16 mouse cellular contexts compared by ENCODE assay signal in the genomic region with DNA sequence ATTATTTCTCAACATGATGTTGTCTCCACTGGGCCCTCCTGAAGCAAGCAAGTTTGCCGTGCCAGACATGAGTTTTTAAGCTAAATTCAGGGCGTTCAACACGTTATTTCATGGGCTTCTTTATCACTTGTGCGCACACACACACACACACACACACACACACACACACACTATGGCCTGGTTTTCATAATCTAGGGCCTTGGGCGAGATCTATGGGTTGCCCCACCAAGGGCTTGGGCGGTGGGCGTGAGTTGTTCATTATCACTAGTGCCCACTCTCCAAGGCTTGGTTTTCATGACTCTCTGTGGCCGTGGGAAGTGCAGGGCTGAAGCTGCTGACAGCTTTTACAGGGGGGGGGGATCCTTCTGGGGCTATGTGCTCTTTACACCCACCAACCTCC.
"Had no signal": no experiment of that assay in that cellular context is flagged by ENCODE, and none has a peak within 500 bp of the region (broad histone marks: within the 10 kb centered on the region; RNA-seq: fewer than 3 reads in every experiment).

No protein-coding gene starts in this region.

- H3K4me1 ChIP-seq: limb, embryonic 12.5 days; limb, embryonic 15.5 days had no signal

- DNase-seq: kidney, adult 18-20 months; kidney, adult 9 months; kidney, postnatal 14 days; kidney, postnatal 4 days; left cerebral cortex, postnatal 4 days; lung, adult 2 months; lung, postnatal 14 days; thymus, adult 18-20 months; thymus, postnatal 36 days had no signal

- H3K27ac ChIP-seq: limb, embryonic 12.5 days; limb, embryonic 15.5 days; macrophage; midbrain, embryonic 12.5 days; midbrain, embryonic 15.5 days had no signal

- H3K27me3 ChIP-seq: limb, embryonic 12.5 days; limb, embryonic 15.5 days; midbrain, embryonic 12.5 days; midbrain, embryonic 15.5 days; neural tube, embryonic 13.5 days had no signal

- H3K4me3 ChIP-seq: limb, embryonic 12.5 days; limb, embryonic 15.5 days; midbrain, embryonic 12.5 days; midbrain, embryonic 15.5 days; myocyte; neural tube, embryonic 13.5 days had no signal

- H3K9ac ChIP-seq: limb, embryonic 12.5 days; limb, embryonic 15.5 days; midbrain, embryonic 12.5 days; midbrain, embryonic 15.5 days; neural tube, embryonic 13.5 days had no signal

- ATAC-seq: midbrain, embryonic 15.5 days had no signal

- H3K9me3 ChIP-seq: limb, embryonic 12.5 days; limb, embryonic 15.5 days; midbrain, embryonic 12.5 days; midbrain, embryonic 15.5 days; neural tube, embryonic 13.5 days had no signal

- H3K36me3 ChIP-seq: limb, embryonic 12.5 days; limb, embryonic 15.5 days; midbrain, embryonic 12.5 days; midbrain, embryonic 15.5 days; neural tube, embryonic 13.5 days had no signal

- H3K4me2 ChIP-seq: limb, embryonic 12.5 days; limb, embryonic 15.5 days; midbrain, embryonic 12.5 days; midbrain, embryonic 15.5 days; neural tube, embryonic 13.5 days had no signal
